Mouse (Mus musculus) embryonic facial prominence, embryonic 11.5 days (tissue): Measurements from ENCODE around the gene Lnpep. TPM values are rescaled to one million over a fixed set of nuclear protein-coding genes. Genes with fewer than 3 reads are reported as not detected.

Source experiments
- ATAC-seq: fragments of 200-750 bp; cut with Nextera tagmentation; replicated peaks from 2 replicates; pipeline ENCODE4 v1.8.0; 2017; ENCODE audit warnings: low read depth; ENCODE audit not compliant: insufficient number of reproducible peaks, low FRiP score, low TSS enrichment
- DNase-seq: peaks from one replicate; pipeline ENCODE4 v3.0.0-alpha.2; 2015; ENCODE audit warnings: low spot score
- H3K27ac ChIP-seq: fragments of 300-500 bp; sonication (generic); replicated peaks from 2 replicates; pipeline ENCODE4 v1.5.1; 2014; ENCODE audit warnings: mild to moderate bottlenecking, low read depth, low read length, control low read depth
- H3K27me3 ChIP-seq: fragments of 300-500 bp; sonication (generic); 2 replicates; pipeline ENCODE4 v1.6.1; 2014; ENCODE audit warnings: mild to moderate bottlenecking, low read length, moderate library complexity, mixed read lengths; ENCODE audit not compliant: control insufficient read depth, insufficient read depth
- H3K36me3 ChIP-seq: fragments of 300-500 bp; sonication (generic); replicated peaks from 2 replicates; pipeline ENCODE4 v1.6.1; 2014; ENCODE audit warnings: low read depth, mild to moderate bottlenecking, low read length, moderate library complexity, mixed read lengths; ENCODE audit not compliant: control insufficient read depth, insufficient read depth
- H3K4me1 ChIP-seq: fragments of 300-500 bp; sonication (generic); 2 replicates; pipeline ENCODE4 v1.6.1; 2014; ENCODE audit warnings: low read length, mixed read lengths; ENCODE audit not compliant: control insufficient read depth, insufficient read depth
- H3K4me2 ChIP-seq: fragments of 300-500 bp; sonication (generic); 2 replicates; pipeline ENCODE4 v1.6.1; 2014; ENCODE audit warnings: low read depth, mild to moderate bottlenecking, control low read depth, low read length, moderate library complexity
- H3K4me3 ChIP-seq: fragments of 300-500 bp; sonication (generic); 2 replicates; pipeline ENCODE4 v1.5.1; 2014; ENCODE audit warnings: low read depth, low read length, control low read depth
- H3K9ac ChIP-seq: fragments of 300-500 bp; sonication (generic); replicated peaks from 2 replicates; pipeline ENCODE4 v1.6.1; 2014; ENCODE audit warnings: mild to moderate bottlenecking, control low read depth, low read length
- H3K9me3 ChIP-seq: fragments of 300-500 bp; sonication (generic); replicated peaks from 2 replicates; pipeline ENCODE4 v1.6.1; 2016; ENCODE audit warnings: mild to moderate bottlenecking, low read length, inconsistent platforms, mixed read lengths; ENCODE audit not compliant: control insufficient read depth
- WGBS: fragments of 180-500 bp; shearing (Covaris S2); extraction: QIAGEN DNeasy Blood & Tissue Kit; methylation state at CpG from one replicate; pipeline ENCODE4 v1.1.7; 2014; 5-methylcytosine and 5-hydroxymethylcytosine counted together
- polyA plus RNA-seq: library from polyadenylated mRNA; unstranded; fragments of >200 nt; fragmentation: Nextera tagmentation; extraction: Ambion mirVana; gene quantifications from 2 replicates; pipeline ENCODE4 v1.2.1, GENCODE M21; 2014

Gene Lnpep
- 5.5 and 5.8 TPM in 2 replicates for polyA plus RNA-seq

- Histone ChIP-seq H3K4me1 (no peaks in the 10 kb centered on the region), H3K36me3 (no peaks in the 10 kb centered on the region), H3K27ac (peak within 1 kb of the TSS; percentile 99), H3K4me3 (peak within 1 kb of the TSS; percentile 79), H3K27me3 (no peaks in the 10 kb centered on the region), H3K4me2 (peak within 1 kb of the TSS; percentile 70), H3K9me3 (no peaks in the 10 kb centered on the region), H3K9ac (peak within 1 kb of the TSS; percentile 92)
- peak; percentile 93 for DNase-seq
- WGBS, result under 1% methylated on average over 43 of the region's 44 CpGs
- peak; percentile 95 for ATAC-seq
Observed at GRCm38 (mm10) chr17:17624957-17625586, at the start of gene Lnpep. Lnpep (minus strand) TSS chr17:17625050.

DNA sequence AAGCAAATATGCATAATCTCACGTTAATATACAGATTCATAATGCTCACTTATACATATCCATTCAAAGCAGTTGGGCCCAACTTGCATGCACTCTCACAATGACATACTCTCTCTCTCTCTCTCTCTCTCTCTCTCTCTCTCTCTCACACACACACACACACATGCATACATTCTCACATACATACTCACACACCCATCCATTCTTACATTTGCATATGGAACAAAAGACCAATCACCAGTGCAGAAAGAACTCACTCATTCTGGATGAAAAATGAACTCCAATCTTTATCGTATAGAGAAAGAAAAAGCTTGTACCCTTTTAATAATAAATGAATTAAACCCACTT lies 31.0 kb upstream of the Lnpep start:
- no peak overlapping the region for H3K4me2 ChIP-seq
- no peaks in the 10 kb centered on the region for H3K27me3 ChIP-seq
- H3K36me3 ChIP-seq, result no peaks in the 10 kb centered on the region
- H3K27ac ChIP-seq, result no peak overlapping the region
- H3K4me1 ChIP-seq, result no peaks in the 10 kb centered on the region
- no peak overlapping the region for H3K9ac ChIP-seq
- no peak for ATAC-seq
- no peaks in the 10 kb centered on the region for H3K9me3 ChIP-seq
- WGBS, result 45% methylated on average over 2 of the region's 2 CpGs
- H3K4me3 ChIP-seq, result no peak overlapping the region
- no peak for DNase-seq

DNA sequence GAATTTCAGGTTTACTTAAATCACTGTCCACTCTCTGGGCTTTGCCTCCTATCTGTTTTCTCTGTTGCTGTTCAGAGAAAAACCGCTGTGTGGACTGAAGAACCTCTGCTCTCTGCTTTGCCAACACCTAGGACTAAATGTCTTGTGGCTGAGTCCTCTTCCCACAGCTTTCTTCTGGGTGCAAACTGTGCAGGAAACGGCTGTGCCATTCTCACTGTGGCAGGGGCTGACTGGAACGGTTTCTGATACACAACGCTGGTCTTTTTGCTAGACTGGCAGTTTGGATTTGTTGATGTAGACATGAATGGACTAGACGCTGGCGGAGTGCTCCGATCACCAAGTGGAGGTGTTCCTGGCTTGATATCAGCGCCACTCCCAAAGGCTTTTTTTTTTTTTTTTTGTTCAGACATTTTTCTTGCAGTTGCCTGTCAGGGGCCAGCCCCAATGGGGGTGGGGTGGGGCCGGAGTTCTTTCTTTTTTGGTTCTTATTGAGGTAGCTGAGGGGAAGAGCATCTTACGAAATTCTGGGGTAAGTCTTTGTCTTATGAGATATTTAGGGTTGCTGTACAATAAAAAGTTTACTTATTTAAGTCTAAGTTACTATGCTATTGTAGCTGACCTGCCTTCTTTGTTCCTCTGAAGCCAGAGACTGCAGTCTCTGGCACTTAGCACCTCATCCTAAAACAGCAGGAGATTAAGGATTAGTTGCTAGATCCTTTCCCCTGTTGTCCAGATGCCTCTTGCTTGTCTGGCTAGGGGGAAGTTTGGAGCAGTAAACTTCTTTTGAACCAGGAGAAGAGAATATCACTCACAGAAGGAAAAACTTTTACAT lies 30.4 kb upstream of the Lnpep start:
- H3K9ac ChIP-seq, result no peak overlapping the region
- no peak overlapping the region for H3K4me3 ChIP-seq
- no peak for DNase-seq
- WGBS, result 32% methylated on average over 10 of the region's 10 CpGs
- no peak overlapping the region for H3K27ac ChIP-seq
- no peaks in the 10 kb centered on the region for H3K4me1 ChIP-seq
- H3K36me3 ChIP-seq, result no peaks in the 10 kb centered on the region
- no peak overlapping the region for H3K4me2 ChIP-seq
- H3K27me3 ChIP-seq, result no peaks in the 10 kb centered on the region
- no peaks in the 10 kb centered on the region for H3K9me3 ChIP-seq
- ATAC-seq, result no peak; the same call in 1 of the 2 replicates

DNA sequence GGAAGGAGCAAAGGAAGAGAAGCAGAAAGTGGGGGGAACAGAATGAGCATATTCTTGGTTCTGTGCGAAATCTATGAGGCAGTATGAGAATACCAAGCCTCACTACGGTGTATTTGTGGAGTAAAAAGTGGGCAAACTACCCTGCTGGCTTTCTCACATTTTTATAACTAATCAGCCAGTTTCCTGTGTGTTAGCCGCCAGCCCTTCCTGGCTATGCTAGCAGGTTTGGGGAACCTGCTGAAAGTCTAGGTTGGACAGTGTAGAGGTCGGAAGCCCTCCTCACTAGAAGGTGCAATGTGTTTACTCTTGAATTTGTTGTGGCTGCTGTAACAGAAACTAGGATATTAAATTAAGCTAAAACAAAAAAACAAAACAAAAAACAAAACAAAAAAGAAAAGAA lies 27.7 kb upstream of the Lnpep start:
- Histone ChIP-seq H3K4me1 (no peaks in the 10 kb centered on the region), H3K4me2 (no peak overlapping the region), H3K36me3 (no peaks in the 10 kb centered on the region), H3K9me3 (no peaks in the 10 kb centered on the region), H3K9ac (no peak overlapping the region), H3K27ac (no peak overlapping the region), H3K27me3 (no peaks in the 10 kb centered on the region), H3K4me3 (no peak overlapping the region)
- 76% methylated on average over 4 of the region's 4 CpGs for WGBS
- DNase-seq (no peak), ATAC-seq (no peak)

- ATAC-seq (no peak), DNase-seq (peak; percentile 72)
- Histone ChIP-seq H3K4me1 (no peaks in the 10 kb centered on the region), H3K27ac (no peak overlapping the region), H3K36me3 (no peaks in the 10 kb centered on the region), H3K4me3 (no peak overlapping the region), H3K27me3 (no peaks in the 10 kb centered on the region), H3K4me2 (no peak overlapping the region), H3K9me3 (no peaks in the 10 kb centered on the region), H3K9ac (no peak overlapping the region)
- 4% methylated on average over 3 of the region's 3 CpGs for WGBS
Observed at GRCm38 (mm10) chr17:17645738-17646137, 20.9 kb upstream of the Lnpep start.

- H3K27ac ChIP-seq, result no peak overlapping the region
- H3K4me3 ChIP-seq, result no peak overlapping the region
- ATAC-seq (no peak), DNase-seq (no peak)
- H3K4me1 ChIP-seq, result no peaks in the 10 kb centered on the region
- H3K4me2 ChIP-seq, result no peak overlapping the region
- no peaks in the 10 kb centered on the region for H3K27me3 ChIP-seq
- no peak overlapping the region for H3K9ac ChIP-seq
- 79% methylated on average over 3 of the region's 3 CpGs for WGBS
- no peaks in the 10 kb centered on the region for H3K36me3 ChIP-seq
- no peaks in the 10 kb centered on the region for H3K9me3 ChIP-seq
Observed at GRCm38 (mm10) chr17:17637387-17637786, 12.5 kb upstream of the Lnpep start.

DNA sequence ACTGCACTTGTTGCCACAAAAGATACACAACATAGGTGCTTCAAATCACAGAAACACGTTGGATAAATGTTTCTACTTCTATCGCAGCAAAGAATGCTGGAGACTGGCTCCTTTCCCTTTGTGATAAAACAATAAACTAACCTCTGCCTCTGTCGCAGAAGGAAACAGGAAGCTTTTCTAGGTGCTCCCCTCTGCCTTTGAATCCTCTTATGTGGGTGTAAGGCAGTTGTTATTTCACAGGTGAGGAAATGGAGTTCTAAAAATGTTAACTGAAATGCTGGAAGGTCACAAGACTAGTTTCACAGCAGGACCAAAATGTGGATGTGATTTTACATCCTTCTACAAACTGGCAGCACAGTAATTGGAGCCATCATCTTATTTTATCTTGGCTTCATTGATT lies 11.3 kb upstream of the Lnpep start:
- Histone ChIP-seq H3K36me3 (no peaks in the 10 kb centered on the region), H3K4me1 (no peaks in the 10 kb centered on the region), H3K27ac (no peak overlapping the region), H3K4me2 (no peak overlapping the region), H3K9me3 (no peaks in the 10 kb centered on the region), H3K4me3 (no peak overlapping the region), H3K27me3 (no peaks in the 10 kb centered on the region), H3K9ac (no peak overlapping the region)
- no peak for DNase-seq
- no peak for ATAC-seq
- 43% methylated on average over 3 of the region's 3 CpGs for WGBS

- Histone ChIP-seq H3K9me3 (no peaks in the 10 kb centered on the region), H3K4me1 (no peaks in the 10 kb centered on the region), H3K4me3 (no peak overlapping the region), H3K36me3 (no peaks in the 10 kb centered on the region), H3K27ac (no peak overlapping the region), H3K9ac (no peak overlapping the region), H3K4me2 (no peak overlapping the region), H3K27me3 (no peaks in the 10 kb centered on the region)
- 81% methylated on average over 2 of the region's 2 CpGs for WGBS
- ATAC-seq, result no peak
- DNase-seq, result no peak
Observed at GRCm38 (mm10) chr17:17634033-17634432, 9.2 kb upstream of the Lnpep start.
